Mouse (Mus musculus) heart, adult 2 months (tissue): ENCODE measurements at regions not wholly inside any gene's neighbourhood (a gene's known extent, or its start where the extent isn't known, plus 50 kb on each side); places are given as distances from the start of the nearest gene placed in this dataset.

ENCODE experiments used
- DNase-seq, 2 experiments: peaks; one replicate each; pipeline ENCODE4 v3.0.0; 2021
- H3K27ac ChIP-seq: fragments of 200-600 bp; 2 replicates; pipeline ENCODE4 v1.8.1; 2022
- H3K27me3 ChIP-seq: fragments of 200-500 bp; 2 replicates; pipeline ENCODE4 v1.6.1; 2012; ENCODE audit warnings: mild to moderate bottlenecking, low read length, inconsistent platforms, mixed read lengths; ENCODE audit not compliant: control insufficient read depth, insufficient read depth
- H3K36me3 ChIP-seq: fragments of 200-500 bp; 2 replicates; pipeline ENCODE4 v1.6.1; 2012; ENCODE audit warnings: low read length, inconsistent platforms; ENCODE audit not compliant: control insufficient read depth, insufficient read depth
- H3K4me1 ChIP-seq: fragments of 200-500 bp; 2 replicates; pipeline ENCODE4 v1.6.1; 2011; ENCODE audit warnings: low read length; ENCODE audit not compliant: control insufficient read depth, insufficient read depth
- H3K4me3 ChIP-seq: fragments of 200-600 bp; 2 replicates; pipeline ENCODE4 v1.8.1; 2022
- H3K79me2 ChIP-seq: fragments of 200-500 bp; replicated peaks from 2 replicates; pipeline ENCODE4 v1.6.1; 2012; ENCODE audit warnings: mild to moderate bottlenecking, inconsistent platforms, low read length, moderate library complexity, mixed read lengths; ENCODE audit not compliant: control insufficient read depth, insufficient read depth
- H3K9ac ChIP-seq: fragments of 200-500 bp; 2 replicates; pipeline ENCODE4 v1.6.1; 2012; ENCODE audit warnings: low read depth, mild to moderate bottlenecking, control low read depth, inconsistent platforms, low read length, mixed read lengths
- CTCF ChIP-seq: fragments of 200-600 bp; IDR thresholded peaks from 2 replicates; pipeline ENCODE4 v1.8.1; 2022; ENCODE audit warnings: antibody characterized with exemption, mild to moderate bottlenecking, moderate library complexity
- EP300 ChIP-seq: fragments of 200-500 bp; IDR thresholded peaks from 2 replicates; pipeline ENCODE4 v1.6.1; 2011; ENCODE audit warnings: low read depth, low read length, control low read depth; ENCODE audit not compliant: insufficient read depth
- POLR2A ChIP-seq: fragments of 200-500 bp; IDR thresholded peaks from 2 replicates; pipeline ENCODE4 v1.6.1; 2011; ENCODE audit warnings: mild to moderate bottlenecking, low read depth, low read length, control low read depth; ENCODE audit not compliant: insufficient read depth
- WGBS: fragments of 180-500 bp; shearing (Covaris S2); methylation state at CpG from one replicate; pipeline ENCODE4 v1.1.7; 2018; 5-methylcytosine and 5-hydroxymethylcytosine counted together
- intact Hi-C: fragments of 180-260 bp; cut with DNase I; formaldehyde crosslinking; loops from one replicate; pipeline ENCODE4 v1.15.1; 2025

DNA sequence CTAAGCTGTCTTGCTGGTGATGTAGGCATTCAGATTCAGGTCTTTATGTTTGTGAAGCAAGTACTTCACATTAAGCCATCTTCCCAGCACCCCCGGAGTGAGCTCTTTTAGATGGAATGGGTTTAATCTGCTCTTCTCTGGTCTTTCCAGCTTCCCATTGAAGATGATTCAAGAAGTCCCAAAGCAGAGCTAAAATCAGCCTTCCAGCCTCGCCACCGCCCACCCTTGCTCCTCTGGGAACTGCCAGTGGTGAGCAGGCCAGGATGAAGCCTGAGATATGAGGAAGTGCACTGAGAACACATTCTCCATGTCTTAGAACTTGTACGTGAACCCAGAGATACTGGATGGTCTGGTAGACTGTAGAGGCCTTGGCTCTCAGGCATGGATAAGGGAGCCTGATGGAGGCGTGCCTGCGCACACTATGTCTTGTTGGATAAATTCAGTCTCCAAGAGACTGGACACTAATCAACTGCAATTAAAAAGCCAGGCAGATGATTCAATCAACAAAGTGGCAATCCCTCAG, 51.3 kb upstream of the Mrtfb start:
- no peaks in the 10 kb centered on the region for H3K79me2 ChIP-seq
- peaks cover 7% of the 10 kb centered on the region for H3K4me1 ChIP-seq
- no peaks in the 10 kb centered on the region; the same call in 1 of the 2 replicates for H3K36me3 ChIP-seq
- TF ChIP-seq EP300 (no peak), POLR2A (no peak), CTCF (no peak)
- no peak for DNase-seq
- peak overlapping the region; percentile 31 for H3K27ac ChIP-seq
- no peak overlapping the region for H3K9ac ChIP-seq
- H3K4me3 ChIP-seq = no peak overlapping the region
- 69% methylated on average over 6 of the region's 6 CpGs for WGBS
- H3K27me3 ChIP-seq = no peaks in the 10 kb centered on the region
- intact Hi-C loops = no loop called here

DNA sequence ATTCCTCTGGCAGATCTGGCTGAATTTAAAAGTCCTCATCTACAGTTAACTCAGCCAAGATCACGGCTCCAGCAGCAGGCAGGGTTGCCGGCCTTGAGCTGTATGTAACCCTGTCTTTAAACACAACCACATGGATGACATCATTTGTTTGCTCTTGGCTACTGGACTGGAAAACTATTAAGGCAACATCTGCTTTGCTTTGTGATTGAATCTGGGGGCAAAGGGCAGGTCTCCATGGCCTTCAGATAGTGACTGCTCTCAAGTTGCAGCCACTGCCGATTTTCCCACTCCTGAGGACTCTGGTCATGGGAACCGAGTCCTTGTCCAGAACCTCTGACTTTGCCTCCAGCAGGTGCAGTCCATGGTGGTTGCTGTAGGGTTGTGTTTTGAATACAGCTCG, 50.4 kb upstream of the Mrtfb start:
- TF ChIP-seq EP300 (no peak), POLR2A (no peak), CTCF (no peak)
- Histone ChIP-seq H3K27ac (peak overlapping the region; percentile 13; the same call in 1 of the 2 replicates), H3K9ac (no peak overlapping the region), H3K79me2 (no peaks in the 10 kb centered on the region), H3K4me3 (no peak overlapping the region), H3K4me1 (peaks cover 7% of the 10 kb centered on the region), H3K36me3 (no peaks in the 10 kb centered on the region; the same call in 1 of the 2 replicates), H3K27me3 (no peaks in the 10 kb centered on the region)
- peak in 1 of 2 experiments; percentile 43 for DNase-seq
- 38% methylated on average over 5 of the region's 5 CpGs for WGBS
- intact Hi-C loops = no loop called here
